Mouse (Mus musculus) forebrain, postnatal 0 days (tissue): ENCODE results near the gene Prkcb. TPM values are rescaled to one million over a fixed set of nuclear protein-coding genes. Genes with fewer than 3 reads are reported as not detected.

ENCODE experiments used
- ATAC-seq: fragments of 200-750 bp; cut with Nextera tagmentation; 2 replicates; pipeline ENCODE4 v1.8.0; 2017; ENCODE audit warnings: mild to moderate bottlenecking, moderate library complexity
- DNase-seq: peaks from one replicate; pipeline ENCODE4 v3.0.0-alpha.2; 2015
- H3K27ac ChIP-seq: fragments of 300-500 bp; sonication (generic); 2 replicates; pipeline ENCODE4 v1.5.1; 2014; ENCODE audit warnings: low read depth, mild to moderate bottlenecking, antibody characterized with exemption, low read length, moderate library complexity, mixed read lengths
- H3K27me3 ChIP-seq: fragments of 300-500 bp; sonication (generic); 2 replicates; pipeline ENCODE4 v1.6.1; 2014; ENCODE audit warnings: mild to moderate bottlenecking, low read length, mixed read lengths; ENCODE audit not compliant: insufficient read depth
- H3K36me3 ChIP-seq: fragments of 300-500 bp; sonication (generic); 2 replicates; pipeline ENCODE4 v1.6.1; 2014; ENCODE audit warnings: mild to moderate bottlenecking, moderate library complexity; ENCODE audit not compliant: insufficient read depth
- H3K4me1 ChIP-seq: fragments of 300-500 bp; sonication (generic); 2 replicates; pipeline ENCODE4 v1.6.1; 2014; ENCODE audit warnings: antibody characterized with exemption; ENCODE audit not compliant: insufficient read depth
- H3K4me2 ChIP-seq: fragments of 300-500 bp; sonication (generic); 2 replicates; pipeline ENCODE4 v1.6.1; 2014; ENCODE audit warnings: low read depth, mild to moderate bottlenecking, moderate library complexity
- H3K4me3 ChIP-seq: fragments of 300-500 bp; sonication (generic); 2 replicates; pipeline ENCODE4 v1.5.1; 2014; ENCODE audit warnings: low read depth, low read length, mixed read lengths
- H3K9ac ChIP-seq: fragments of 300-500 bp; sonication (generic); 2 replicates; pipeline ENCODE4 v1.6.1; 2014; ENCODE audit warnings: mild to moderate bottlenecking
- H3K9me3 ChIP-seq: fragments of 300-500 bp; sonication (generic); 2 replicates; pipeline ENCODE4 v1.6.1; 2016; ENCODE audit warnings: low read length
- CTCF ChIP-seq: sonication (generic); IDR thresholded peaks from 2 replicates; pipeline ENCODE4 v1.5.1; 2016; ENCODE audit warnings: antibody characterized with exemption, control low read depth, low read depth
- WGBS: fragments of 180-500 bp; shearing (Covaris S2); extraction: QIAGEN DNeasy Blood & Tissue Kit; methylation state at CpG from one replicate; pipeline ENCODE4 v1.1.7; 2014; 5-methylcytosine and 5-hydroxymethylcytosine counted together
- polyA plus RNA-seq: library from polyadenylated mRNA; unstranded; fragments of >200 nt; fragmentation: Nextera tagmentation; extraction: Ambion mirVana; gene quantifications from 2 replicates; pipeline ENCODE4 v1.2.1, GENCODE M21; 2015
- total RNA-seq: library from RNA; depleted of rRNA; stranded (reverse); fragments of >200 nt; gene quantifications from 2 replicates; pipeline ENCODE4 v1.2.3, GENCODE M21; 2014

Gene Prkcb
- total and polyA plus RNA-seq, 2 experiments from 2014 or later = 145 to 207 TPM

GRCm38 (mm10) chr7:122388858-122389257, 100.3 kb downstream of the Prkcb start:
- 56% methylated on average over 5 of the region's 5 CpGs for WGBS
- H3K36me3 ChIP-seq = no peaks in the 10 kb centered on the region
- no peak overlapping the region for H3K27ac ChIP-seq
- H3K9me3 ChIP-seq = no peaks in the 10 kb centered on the region
- no peak overlapping the region for H3K4me2 ChIP-seq
- no peak for TF ChIP-seq CTCF
- DNase-seq (no peak), ATAC-seq (no peak)
- peaks cover 14% of the 10 kb centered on the region; the same call in 1 of the 2 replicates for H3K4me1 ChIP-seq
- H3K9ac ChIP-seq = no peak overlapping the region
- no peaks in the 10 kb centered on the region for H3K27me3 ChIP-seq
- no peak overlapping the region for H3K4me3 ChIP-seq

GRCm38 (mm10) chr7:122389633-122390032, 101.1 kb downstream of the Prkcb start:
- WGBS = 12% methylated on average over 6 of the region's 6 CpGs
- DNase-seq = no peak
- no peak for TF ChIP-seq CTCF
- Histone ChIP-seq H3K4me1 (peaks cover 14% of the 10 kb centered on the region; the same call in 1 of the 2 replicates), H3K36me3 (no peaks in the 10 kb centered on the region), H3K9ac (no peak overlapping the region), H3K27me3 (no peaks in the 10 kb centered on the region), H3K4me2 (no peak overlapping the region), H3K27ac (peak overlapping the region; percentile 40), H3K9me3 (no peaks in the 10 kb centered on the region), H3K4me3 (no peak overlapping the region)
- ATAC-seq = peak; percentile 41

- DNase-seq (no peak), ATAC-seq (peak; percentile 66)
- Histone ChIP-seq H3K36me3 (no peaks in the 10 kb centered on the region), H3K4me1 (peaks cover 14% of the 10 kb centered on the region; the same call in 1 of the 2 replicates), H3K9ac (no peak overlapping the region), H3K4me3 (no peak overlapping the region), H3K27ac (0 out of 2 replicates have a peak overlapping the region, but pooled peaks have one; percentile 51), H3K27me3 (no peaks in the 10 kb centered on the region), H3K9me3 (no peaks in the 10 kb centered on the region), H3K4me2 (no peak overlapping the region)
- 22% methylated on average over 5 of the region's 5 CpGs for WGBS
- no peak for TF ChIP-seq CTCF
Observed at GRCm38 (mm10) chr7:122390200-122390599, 101.6 kb downstream of the Prkcb start.

GRCm38 (mm10) chr7:122390683-122391082, 102.1 kb downstream of the Prkcb start:
- Histone ChIP-seq H3K9ac (no peak overlapping the region), H3K27me3 (no peaks in the 10 kb centered on the region), H3K9me3 (no peaks in the 10 kb centered on the region), H3K36me3 (no peaks in the 10 kb centered on the region), H3K4me2 (no peak overlapping the region), H3K4me3 (no peak overlapping the region), H3K4me1 (peaks cover 14% of the 10 kb centered on the region; the same call in 1 of the 2 replicates), H3K27ac (0 out of 2 replicates have a peak overlapping the region, but pooled peaks have one; percentile 51)
- no peak for TF ChIP-seq CTCF
- WGBS = 57% methylated on average over 4 of the region's 4 CpGs
- no peak for ATAC-seq
- no peak for DNase-seq

- Histone ChIP-seq H3K9me3 (no peaks in the 10 kb centered on the region), H3K4me3 (no peak overlapping the region), H3K9ac (no peak overlapping the region), H3K4me1 (peaks cover 14% of the 10 kb centered on the region; the same call in 1 of the 2 replicates), H3K4me2 (no peak overlapping the region), H3K27ac (no peak overlapping the region), H3K27me3 (no peaks in the 10 kb centered on the region), H3K36me3 (no peaks in the 10 kb centered on the region)
- ATAC-seq (no peak), DNase-seq (no peak)
- whole genome bisulfite sequencing = 68% methylated on average over 3 of the region's 3 CpGs
- peak; percentile 53 for TF ChIP-seq CTCF
Observed at GRCm38 (mm10) chr7:122391382-122391781, 102.8 kb downstream of the Prkcb start.

- H3K9ac ChIP-seq = no peak overlapping the region
- no peak overlapping the region for H3K4me3 ChIP-seq
- no peak overlapping the region for H3K27ac ChIP-seq
- no peak for DNase-seq
- no peaks in the 10 kb centered on the region for H3K9me3 ChIP-seq
- no peaks in the 10 kb centered on the region for H3K27me3 ChIP-seq
- no peak overlapping the region for H3K4me2 ChIP-seq
- TF ChIP-seq CTCF = no peak
- WGBS = 64% methylated on average over 5 of the region's 5 CpGs
- no peaks in the 10 kb centered on the region for H3K36me3 ChIP-seq
- ATAC-seq = no peak
- peaks cover 14% of the 10 kb centered on the region; the same call in 1 of the 2 replicates for H3K4me1 ChIP-seq
Observed at GRCm38 (mm10) chr7:122393964-122394363, 105.4 kb downstream of the Prkcb start.

GRCm38 (mm10) chr7:122395159-122395975, 106.8 kb downstream of the Prkcb start:
- no peak overlapping the region for H3K9ac ChIP-seq
- H3K36me3 ChIP-seq = no peaks in the 10 kb centered on the region
- H3K4me1 ChIP-seq = 0 out of 2 replicates have a peak, but pooled peaks cover 3% of the 10 kb centered on the region
- H3K4me2 ChIP-seq = no peak overlapping the region
- no peak for TF ChIP-seq CTCF
- H3K4me3 ChIP-seq = no peak overlapping the region
- no peaks in the 10 kb centered on the region for H3K27me3 ChIP-seq
- ATAC-seq (no peak), DNase-seq (no peak)
- H3K9me3 ChIP-seq = no peaks in the 10 kb centered on the region
- 72% methylated on average over 7 of the region's 7 CpGs for WGBS
- H3K27ac ChIP-seq = no peak overlapping the region
